Mouse (Mus musculus) liver, embryonic 14.5 days (tissue): Measurements from ENCODE around the gene Tssk6.

Experiments
- CTCF ChIP-seq: IDR thresholded peaks from 2 replicates; pipeline ENCODE4 v1.5.1; 2016; ENCODE audit warnings: antibody characterized with exemption, low read depth, control low read depth
- EP300 ChIP-seq: IDR thresholded peaks from 2 replicates; pipeline ENCODE4 v1.6.1; 2016; ENCODE audit warnings: antibody characterized with exemption, low read depth

DNA sequence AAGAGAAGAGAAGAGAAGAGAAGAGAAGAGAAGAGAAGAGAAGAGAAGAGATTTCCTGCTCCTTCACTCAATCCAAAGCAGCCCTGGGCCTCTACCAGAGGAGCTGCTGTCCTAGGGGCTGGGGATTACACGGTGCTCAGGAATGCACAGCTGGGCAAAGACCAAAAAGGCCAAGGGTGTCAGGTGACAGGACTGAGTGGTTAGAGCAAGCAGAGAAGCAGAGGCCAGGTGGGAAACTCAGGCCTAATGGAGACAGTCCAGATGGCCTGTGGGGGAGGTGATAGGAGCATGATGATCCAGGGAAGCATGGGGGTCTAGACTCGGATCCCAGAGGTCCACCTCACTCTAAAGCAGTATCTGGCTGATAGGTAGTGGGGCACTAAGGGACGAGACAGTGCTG lies 37.6 kb downstream of the Tssk6 start:
- TF ChIP-seq CTCF, result no peak
- no peak for TF ChIP-seq EP300
